Mouse (Mus musculus) heart, adult 2 months (tissue): Measurements from ENCODE around the gene Cdc26. TPM values are rescaled to one million over a fixed set of nuclear protein-coding genes. Genes with fewer than 3 reads are reported as not detected.
A peak's percentile ranks its signal among the peaks of the same experiment; 100 is the strongest.

Experiments used
- DNase-seq, 2 experiments: peaks; one replicate each; pipeline ENCODE4 v3.0.0; 2021
- H3K27ac ChIP-seq: fragments of 200-600 bp; 2 replicates; pipeline ENCODE4 v1.8.1; 2022
- H3K27me3 ChIP-seq: fragments of 200-500 bp; 2 replicates; pipeline ENCODE4 v1.6.1; 2012; ENCODE audit warnings: mild to moderate bottlenecking, low read length, inconsistent platforms, mixed read lengths; ENCODE audit not compliant: control insufficient read depth, insufficient read depth
- H3K36me3 ChIP-seq: fragments of 200-500 bp; 2 replicates; pipeline ENCODE4 v1.6.1; 2012; ENCODE audit warnings: low read length, inconsistent platforms; ENCODE audit not compliant: control insufficient read depth, insufficient read depth
- H3K4me1 ChIP-seq: fragments of 200-500 bp; 2 replicates; pipeline ENCODE4 v1.6.1; 2011; ENCODE audit warnings: low read length; ENCODE audit not compliant: control insufficient read depth, insufficient read depth
- H3K4me3 ChIP-seq: fragments of 200-600 bp; 2 replicates; pipeline ENCODE4 v1.8.1; 2022
- H3K79me2 ChIP-seq: fragments of 200-500 bp; replicated peaks from 2 replicates; pipeline ENCODE4 v1.6.1; 2012; ENCODE audit warnings: mild to moderate bottlenecking, inconsistent platforms, low read length, moderate library complexity, mixed read lengths; ENCODE audit not compliant: control insufficient read depth, insufficient read depth
- H3K9ac ChIP-seq: fragments of 200-500 bp; 2 replicates; pipeline ENCODE4 v1.6.1; 2012; ENCODE audit warnings: low read depth, mild to moderate bottlenecking, control low read depth, inconsistent platforms, low read length, mixed read lengths
- CTCF ChIP-seq: fragments of 200-600 bp; IDR thresholded peaks from 2 replicates; pipeline ENCODE4 v1.8.1; 2022; ENCODE audit warnings: antibody characterized with exemption, mild to moderate bottlenecking, moderate library complexity
- EP300 ChIP-seq: fragments of 200-500 bp; IDR thresholded peaks from 2 replicates; pipeline ENCODE4 v1.6.1; 2011; ENCODE audit warnings: low read depth, low read length, control low read depth; ENCODE audit not compliant: insufficient read depth
- POLR2A ChIP-seq: fragments of 200-500 bp; IDR thresholded peaks from 2 replicates; pipeline ENCODE4 v1.6.1; 2011; ENCODE audit warnings: mild to moderate bottlenecking, low read depth, low read length, control low read depth; ENCODE audit not compliant: insufficient read depth
- WGBS: fragments of 180-500 bp; shearing (Covaris S2); methylation state at CpG from one replicate; pipeline ENCODE4 v1.1.7; 2018; 5-methylcytosine and 5-hydroxymethylcytosine counted together
- intact Hi-C: fragments of 180-260 bp; cut with DNase I; formaldehyde crosslinking; loops from one replicate; pipeline ENCODE4 v1.15.1; 2025
- polyA plus RNA-seq: library from polyadenylated mRNA; depleted of rRNA; stranded (reverse); fragments of >200 nt; gene quantifications from 2 replicates; pipeline ENCODE4 v1.2.3, GENCODE M21; 2012
- total RNA-seq, 2 experiments: library from RNA; stranded (reverse); gene quantifications; 2 replicates each; pipeline ENCODE4 v1.2.3; 2021

Cdc26 gene
- total and polyA plus RNA-seq, 3 experiments, result 23.8 to 47.7 (median 44.6) TPM

GRCm38 (mm10) chr4:62357631-62358148 lies 50.8 kb downstream of the Cdc26 start:
- peaks cover 2% of the 10 kb centered on the region; the same call in 1 of the 2 replicates for H3K79me2 ChIP-seq
- no peak for DNase-seq
- intact Hi-C loops, result no loop called here

GRCm38 (mm10) chr4:62349371-62349770 lies 59.1 kb downstream of the Cdc26 start:
- TF ChIP-seq EP300, result no peak
- TF ChIP-seq POLR2A, result no peak
- no peak for TF ChIP-seq CTCF
- H3K79me2 ChIP-seq, result no peaks in the 10 kb centered on the region
- no peak overlapping the region for H3K4me3 ChIP-seq
- H3K27me3 ChIP-seq, result no peaks in the 10 kb centered on the region
- no peak overlapping the region for H3K9ac ChIP-seq
- intact Hi-C loops, result loop anchor here (5.0 kb wide), 1 partner anchor 58 kb away; the partner anchor contains the start of genes Cdc26 and Prpf4
- H3K36me3 ChIP-seq, result peaks cover 14% of the 10 kb centered on the region
- no peak overlapping the region for H3K27ac ChIP-seq
- H3K4me1 ChIP-seq, result peaks cover 9% of the 10 kb centered on the region
- WGBS, result 84% methylated on average over 2 of the region's 2 CpGs
- DNase-seq, result no peak

More at GRCm38 (mm10) chr4:62357631-62358148, 50.8 kb downstream of the Cdc26 start:
- WGBS, result 76% methylated on average over 1 of the region's 1 CpGs
- H3K4me1 ChIP-seq, result peaks cover 2% of the 10 kb centered on the region; the same call in 1 of the 2 replicates
- TF ChIP-seq CTCF (no peak), POLR2A (no peak), EP300 (no peak)
- no peak overlapping the region for H3K4me3 ChIP-seq
- H3K9ac ChIP-seq, result no peak overlapping the region
- H3K27me3 ChIP-seq, result no peaks in the 10 kb centered on the region
- H3K36me3 ChIP-seq, result peaks cover 8% of the 10 kb centered on the region
- no peak overlapping the region for H3K27ac ChIP-seq

GRCm38 (mm10) chr4:62348329-62348705 lies 60.1 kb downstream of the Cdc26 start:
- H3K9ac ChIP-seq, result no peak overlapping the region
- no peak for DNase-seq
- no peaks in the 10 kb centered on the region for H3K27me3 ChIP-seq
- no peak overlapping the region for H3K4me3 ChIP-seq
- peak overlapping the region; percentile 34 for H3K27ac ChIP-seq
- H3K4me1 ChIP-seq, result peaks cover 9% of the 10 kb centered on the region
- H3K36me3 ChIP-seq, result peaks cover 14% of the 10 kb centered on the region
- 14% methylated on average over 2 of the region's 2 CpGs for WGBS
- H3K79me2 ChIP-seq, result no peaks in the 10 kb centered on the region
- intact Hi-C loops, result loop anchor here (5.0 kb wide), 1 partner anchor 59 kb away; the partner anchor contains the start of genes Cdc26 and Prpf4
- TF ChIP-seq POLR2A (no peak), CTCF (no peak), EP300 (no peak)

GRCm38 (mm10) chr4:62347605-62348328 lies 60.7 kb downstream of the Cdc26 start:
- TF ChIP-seq CTCF, result no peak
- no peak for TF ChIP-seq EP300
- no peak for TF ChIP-seq POLR2A
- intact Hi-C loops, result loop anchor here (5.0 kb wide), 1 partner anchor 60 kb away; the partner anchor contains the start of genes Cdc26 and Prpf4
- no peak overlapping the region for H3K9ac ChIP-seq

GRCm38 (mm10) chr4:62345827-62346226 lies 62.6 kb downstream of the Cdc26 start:
- H3K36me3 ChIP-seq, result peaks cover 14% of the 10 kb centered on the region
- WGBS, result 72% methylated on average over 4 of the region's 4 CpGs
- no peak for TF ChIP-seq CTCF
- no peaks in the 10 kb centered on the region for H3K27me3 ChIP-seq
- no peak overlapping the region for H3K27ac ChIP-seq
- intact Hi-C loops, result loop anchor here (5.0 kb wide), 1 partner anchor 61 kb away; the partner anchor contains the start of genes Cdc26 and Prpf4
- no peak overlapping the region for H3K9ac ChIP-seq
- DNase-seq, result no peak
- H3K4me3 ChIP-seq, result no peak overlapping the region
- H3K4me1 ChIP-seq, result peaks cover 9% of the 10 kb centered on the region
- H3K79me2 ChIP-seq, result no peaks in the 10 kb centered on the region

More at GRCm38 (mm10) chr4:62347605-62348328, 60.7 kb downstream of the Cdc26 start:
- Histone ChIP-seq H3K4me3 (no peak overlapping the region), H3K79me2 (no peaks in the 10 kb centered on the region), H3K4me1 (peaks cover 9% of the 10 kb centered on the region), H3K36me3 (peaks cover 14% of the 10 kb centered on the region), H3K27me3 (no peaks in the 10 kb centered on the region), H3K27ac (peak overlapping the region; percentile 34)
- peak in 1 of 2 experiments; percentile 18 for DNase-seq
- 39% methylated on average over 9 of the region's 9 CpGs for WGBS

GRCm38 (mm10) chr4:62344000-62344399 lies 64.4 kb downstream of the Cdc26 start:
- H3K9ac ChIP-seq, result no peak overlapping the region
- no peak overlapping the region for H3K27ac ChIP-seq
- DNase-seq, result no peak
- H3K4me3 ChIP-seq, result no peak overlapping the region
- peaks cover 8% of the 10 kb centered on the region for H3K4me1 ChIP-seq
- intact Hi-C loops, result loop anchor here (5.0 kb wide), 1 partner anchor 163 kb away; no protein-coding TSS in a partner anchor
- H3K36me3 ChIP-seq, result peaks cover 14% of the 10 kb centered on the region
- H3K79me2 ChIP-seq, result no peaks in the 10 kb centered on the region
- whole genome bisulfite sequencing, result 95% methylated on average over 1 of the region's 1 CpGs
- H3K27me3 ChIP-seq, result no peaks in the 10 kb centered on the region
- TF ChIP-seq POLR2A (no peak), EP300 (no peak), CTCF (peak; percentile 74)
